ENCODE assay signal across 13 mouse cellular contexts in the genomic region with DNA sequence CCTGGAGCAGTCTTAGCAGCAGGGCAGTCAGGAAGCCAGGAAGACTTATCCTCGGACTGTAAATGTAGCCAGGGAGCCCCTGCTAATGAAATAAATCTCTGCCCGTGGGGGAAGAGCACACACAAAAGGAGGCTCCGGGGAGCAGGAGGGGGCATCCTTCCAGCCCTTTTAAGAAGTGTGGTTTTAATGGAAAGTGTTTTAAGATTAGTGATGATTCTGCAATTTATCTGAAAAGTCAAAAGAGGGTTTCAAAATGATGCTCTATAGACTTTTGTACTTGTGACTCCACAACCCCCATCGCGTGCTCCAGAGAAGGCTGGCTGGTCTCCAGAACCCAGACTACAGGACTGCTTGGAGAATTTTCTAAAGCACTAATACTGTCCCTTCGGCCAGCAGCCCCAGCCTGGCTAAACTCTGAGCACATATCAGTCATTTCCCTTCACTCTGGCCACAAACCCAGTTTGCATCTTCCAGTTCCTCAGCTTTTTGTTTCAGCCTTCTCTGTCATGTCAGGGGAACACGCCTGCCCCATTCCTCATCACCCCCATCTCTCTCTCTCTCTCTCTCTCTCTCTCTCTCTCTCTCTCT.
A peak's percentile ranks its signal among the peaks of the same experiment; 100 is the strongest.
DNase-seq lines count a peak whose midpoint lies in the region; ATAC-seq and TF ChIP-seq lines count a peak whose summit lies in the region.
"Had no signal": no experiment of that assay in that cellular context is flagged by ENCODE, and none has a peak within 500 bp of the region (broad histone marks: within the 10 kb centered on the region; RNA-seq: fewer than 3 reads in every experiment).

No protein-coding gene starts in this region.

- H3K27ac ChIP-seq in liver, postnatal 0 days (ENCODE audit: low read depth) = no peak overlapping the region
- H3K27ac ChIP-seq in stomach, embryonic 14.5 days (ENCODE audit: low read length) = 0 out of 2 replicates have a peak overlapping the region, but pooled peaks have one; percentile 21
- H3K27ac ChIP-seq in stomach, postnatal 0 days (replicated peaks) = no peak overlapping the region
- H3K27ac ChIP-seq in stomach, embryonic 15.5 days = 0 out of 2 replicates have a peak overlapping the region, but pooled peaks have one; percentile 33
- H3K27ac ChIP-seq: heart, embryonic 13.5 days; hindbrain, embryonic 14.5 days had no signal

- TF ChIP-seq EP300 in liver, postnatal 0 days (IDR thresholded peaks at IDR 0.05; ENCODE audit: low read depth) = no peak
- no peak for TF ChIP-seq EP300 in stomach, postnatal 0 days (optimal IDR thresholded peaks at IDR 0.05)

- no peaks in the 10 kb centered on the region for H3K27me3 ChIP-seq in liver, postnatal 0 days (ENCODE audit: insufficient read depth, low read length)
- H3K27me3 ChIP-seq in stomach, embryonic 14.5 days (ENCODE audit: control insufficient read depth, insufficient read depth, low read length) = no peaks in the 10 kb centered on the region
- no peaks in the 10 kb centered on the region for H3K27me3 ChIP-seq in stomach, postnatal 0 days (ENCODE audit: control insufficient read depth, insufficient read depth, low read length)
- H3K27me3 ChIP-seq in stomach, embryonic 15.5 days (replicated peaks) = no peaks in the 10 kb centered on the region
- H3K27me3 ChIP-seq: heart, embryonic 13.5 days; Patski had no signal

- DNase-seq in gastrocnemius, postnatal 10 days = peak; percentile 41
- DNase-seq in gastrocnemius, adult 8-10 months (ENCODE audit: low spot score in 2 of 2) = no peak
- peak; percentile 14 for DNase-seq in liver
- no peak for DNase-seq in liver, postnatal 0 days
- no peak for DNase-seq in stomach, postnatal 0 days (ENCODE audit: low spot score)
- DNase-seq in adrenal gland, adult 18-20 months (ENCODE audit: low spot score in 2 of 2) = no peak
- DNase-seq: adrenal gland, postnatal 14 days; cerebellum, adult 11 months had no signal

- WGBS in liver, postnatal 0 days (ENCODE audit: insufficient replicate concordance) = 43% methylated on average over 7 of the region's 7 CpGs
- 20% methylated on average over 7 of the region's 7 CpGs for WGBS in stomach, embryonic 14.5 days
- WGBS in stomach, postnatal 0 days = 19% methylated on average over 7 of the region's 7 CpGs
- 17% methylated on average over 7 of the region's 7 CpGs for WGBS in stomach, embryonic 15.5 days

- no peak overlapping the region for H3K9ac ChIP-seq in liver, postnatal 0 days (replicated peaks)
- no peak overlapping the region for H3K9ac ChIP-seq in stomach, embryonic 14.5 days (replicated peaks; ENCODE audit: low read depth, low read length)
- H3K9ac ChIP-seq in stomach, postnatal 0 days (ENCODE audit: low read length) = no peak overlapping the region
- no peak overlapping the region for H3K9ac ChIP-seq in stomach, embryonic 15.5 days
- H3K9ac ChIP-seq: heart, embryonic 13.5 days; hindbrain, embryonic 14.5 days had no signal

- no peaks in the 10 kb centered on the region for H3K36me3 ChIP-seq in liver, postnatal 0 days (replicated peaks; ENCODE audit: insufficient read depth, low read length)
- H3K36me3 ChIP-seq in stomach, embryonic 14.5 days (ENCODE audit: control insufficient read depth, insufficient read depth, low read length) = no peaks in the 10 kb centered on the region
- H3K36me3 ChIP-seq in stomach, postnatal 0 days (ENCODE audit: control insufficient read depth, insufficient read depth, low read length) = no peaks in the 10 kb centered on the region
- H3K36me3 ChIP-seq in stomach, embryonic 15.5 days = no peaks in the 10 kb centered on the region
- H3K36me3 ChIP-seq: heart, embryonic 13.5 days had no signal

- no peak for ATAC-seq in liver, postnatal 0 days
- no peak for ATAC-seq in stomach, embryonic 14.5 days (ENCODE audit: insufficient number of reproducible peaks, insufficient read depth, low FRiP score, low read depth)
- ATAC-seq in stomach, postnatal 0 days (ENCODE audit: low FRiP score, low TSS enrichment) = no peak
- ATAC-seq in stomach, embryonic 15.5 days (ENCODE audit: insufficient read depth, low FRiP score, low read depth) = peak; percentile 29
- ATAC-seq: Patski had no signal

- no peak for TF ChIP-seq CTCF in liver, postnatal 0 days (IDR thresholded peaks at IDR 0.05; ENCODE audit: low read depth)
- no peak for TF ChIP-seq CTCF in stomach, postnatal 0 days (IDR thresholded peaks at IDR 0.05; ENCODE audit: low read depth)

- no peak overlapping the region for H3K4me3 ChIP-seq in liver, postnatal 0 days (ENCODE audit: low read depth, low read length)
- H3K4me3 ChIP-seq in stomach, embryonic 14.5 days (ENCODE audit: low read depth, low read length) = no peak overlapping the region
- H3K4me3 ChIP-seq in stomach, postnatal 0 days (ENCODE audit: low read depth, low read length) = no peak overlapping the region
- no peak overlapping the region for H3K4me3 ChIP-seq in stomach, embryonic 15.5 days (replicated peaks)
- H3K4me3 ChIP-seq: heart, embryonic 13.5 days had no signal

- H3K9me3 ChIP-seq in liver, postnatal 0 days (ENCODE audit: low read length) = no peaks in the 10 kb centered on the region
- H3K9me3 ChIP-seq in stomach, embryonic 14.5 days (ENCODE audit: control insufficient read depth, low read depth, low read length) = no peaks in the 10 kb centered on the region
- no peaks in the 10 kb centered on the region for H3K9me3 ChIP-seq in stomach, postnatal 0 days (ENCODE audit: control insufficient read depth, low read length)
- H3K9me3 ChIP-seq in stomach, embryonic 15.5 days = no peaks in the 10 kb centered on the region
- H3K9me3 ChIP-seq: heart, embryonic 13.5 days had no signal

- peaks cover 16% of the 10 kb centered on the region for H3K4me1 ChIP-seq in liver, postnatal 0 days (ENCODE audit: insufficient read depth)
- H3K4me1 ChIP-seq in stomach, embryonic 14.5 days (ENCODE audit: control insufficient read depth, insufficient read depth, low read length) = peaks cover 3% of the 10 kb centered on the region; the same call in 1 of the 2 replicates
- H3K4me1 ChIP-seq in stomach, postnatal 0 days (replicated peaks; ENCODE audit: control insufficient read depth, insufficient read depth) = no peaks in the 10 kb centered on the region
- peaks cover 11% of the 10 kb centered on the region; the same call in 1 of the 2 replicates for H3K4me1 ChIP-seq in stomach, embryonic 15.5 days

- H3K4me2 ChIP-seq in liver, postnatal 0 days (ENCODE audit: low read depth, low read length) = no peak overlapping the region
- no peak overlapping the region for H3K4me2 ChIP-seq in stomach, embryonic 14.5 days (replicated peaks; ENCODE audit: low read depth, low read length)
- H3K4me2 ChIP-seq in stomach, postnatal 0 days (replicated peaks; ENCODE audit: low read depth) = no peak overlapping the region
- H3K4me2 ChIP-seq in stomach, embryonic 15.5 days = no peak overlapping the region
- H3K4me2 ChIP-seq: heart, embryonic 13.5 days; hindbrain, embryonic 14.5 days had no signal

Comparison
In these comparisons a context has a peak if more than half of its experiments do, and no peak if none do; other contexts are left out.
1. DNase-seq: peak in gastrocnemius, postnatal 10 days (single experiment) and liver (single experiment); none in gastrocnemius, adult 8-10 months (0 of 2), liver, postnatal 0 days (single experiment), stomach, postnatal 0 days (single experiment) and adrenal gland, adult 18-20 months (0 of 2).
2. H3K27ac ChIP-seq: peak in stomach, embryonic 14.5 days (single experiment) and stomach, embryonic 15.5 days (single experiment); none in liver, postnatal 0 days (single experiment) and stomach, postnatal 0 days (single experiment).